Mouse (Mus musculus) lung, embryonic 14.5 days (tissue): Measurements from ENCODE around the gene Phtf2. TPM values are rescaled to one million over a fixed set of nuclear protein-coding genes. Genes with fewer than 3 reads are reported as not detected.

Source experiments
- ATAC-seq: fragments of 200-750 bp; cut with Nextera tagmentation; 2 replicates; pipeline ENCODE4 v1.8.0; 2017; ENCODE audit warnings: mild to moderate bottlenecking, moderate TSS enrichment, moderate library complexity; ENCODE audit not compliant: insufficient read depth
- DNase-seq: peaks from one replicate; pipeline ENCODE4 v3.0.0-alpha.2; 2015
- H3K27ac ChIP-seq: fragments of 300-500 bp; sonication (generic); 2 replicates; pipeline ENCODE4 v1.5.1; 2014; ENCODE audit warnings: low read depth, mild to moderate bottlenecking, moderate library complexity
- H3K27me3 ChIP-seq: fragments of 300-500 bp; sonication (generic); 2 replicates; pipeline ENCODE4 v1.6.1; 2014; ENCODE audit warnings: low read length, control low read depth; ENCODE audit not compliant: insufficient read depth
- H3K36me3 ChIP-seq: fragments of 300-500 bp; sonication (generic); 2 replicates; pipeline ENCODE4 v1.6.1; 2014; ENCODE audit warnings: control low read depth; ENCODE audit not compliant: insufficient read depth
- H3K4me1 ChIP-seq: fragments of 300-500 bp; sonication (generic); 2 replicates; pipeline ENCODE4 v1.6.1; 2014; ENCODE audit warnings: antibody characterized with exemption, control low read depth; ENCODE audit not compliant: insufficient read depth
- H3K4me2 ChIP-seq: fragments of 300-500 bp; sonication (generic); 2 replicates; pipeline ENCODE4 v1.6.1; 2014; ENCODE audit warnings: mild to moderate bottlenecking
- H3K4me3 ChIP-seq: fragments of 300-500 bp; sonication (generic); 2 replicates; pipeline ENCODE4 v1.5.1; 2014; ENCODE audit warnings: low read depth, low read length
- H3K9ac ChIP-seq: fragments of 300-500 bp; sonication (generic); 2 replicates; pipeline ENCODE4 v1.6.1; 2014
- H3K9me3 ChIP-seq: fragments of 300-500 bp; sonication (generic); 2 replicates; pipeline ENCODE4 v1.6.1; 2016; ENCODE audit warnings: low read depth, low read length, control low read depth
- CTCF ChIP-seq: IDR thresholded peaks from 2 replicates; pipeline ENCODE4 v1.5.1; 2016; ENCODE audit warnings: antibody characterized with exemption, low read depth
- WGBS: fragments of 180-500 bp; shearing (Covaris S2); extraction: QIAGEN DNeasy Blood & Tissue Kit; methylation state at CpG from one replicate; pipeline ENCODE4 v1.1.7; 2014; 5-methylcytosine and 5-hydroxymethylcytosine counted together
- polyA plus RNA-seq: library from polyadenylated mRNA; unstranded; fragments of >200 nt; fragmentation: Nextera tagmentation; extraction: Ambion mirVana; gene quantifications from 2 replicates; pipeline ENCODE4 v1.2.1, GENCODE M21; 2014

Gene Phtf2
- polyA plus RNA-seq, 1 experiment from 2014 or later = 12.4 TPM

DNA sequence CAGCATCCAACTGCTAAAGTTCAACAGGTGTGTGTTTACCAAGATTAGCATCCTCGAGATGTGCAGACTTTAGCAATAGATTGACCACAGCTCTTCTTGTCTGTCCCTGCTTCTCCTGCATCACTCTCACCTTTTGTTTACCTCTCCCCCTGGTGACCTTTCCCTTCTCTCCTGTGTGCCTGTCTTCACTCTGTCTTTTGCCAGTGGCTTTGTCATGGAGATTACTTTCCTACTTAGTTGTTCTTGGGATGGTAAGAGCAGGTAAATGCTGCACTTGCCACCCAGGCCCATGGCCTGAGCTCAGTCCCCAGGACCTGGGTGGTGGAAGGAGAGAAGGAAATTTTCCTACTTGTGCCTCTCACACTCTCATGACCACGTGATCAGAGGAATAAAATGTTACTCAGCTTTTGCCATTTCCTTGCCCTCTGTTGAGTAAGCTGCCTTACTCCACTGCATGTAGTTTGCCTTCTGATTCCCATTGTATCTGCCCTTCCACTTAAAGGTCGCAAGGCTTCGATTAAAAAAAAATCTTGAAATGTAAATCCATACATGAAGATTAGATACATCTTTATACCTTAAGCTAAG is 2.2 kb upstream of the Phtf2 start:
- Histone ChIP-seq H3K36me3 (peaks cover 7% of the 10 kb centered on the region; the same call in 1 of the 2 replicates), H3K27me3 (no peaks in the 10 kb centered on the region), H3K27ac (no peak overlapping the region), H3K4me1 (peaks cover 7% of the 10 kb centered on the region; the same call in 1 of the 2 replicates), H3K4me2 (peak overlapping the region; percentile 65), H3K9me3 (no peaks in the 10 kb centered on the region), H3K4me3 (no peak overlapping the region), H3K9ac (peak overlapping the region; percentile 26; the same call in 1 of the 2 replicates)
- DNase-seq = no peak
- WGBS = 67% methylated on average over 4 of the region's 4 CpGs
- TF ChIP-seq CTCF = no peak
- ATAC-seq = no peak

DNA sequence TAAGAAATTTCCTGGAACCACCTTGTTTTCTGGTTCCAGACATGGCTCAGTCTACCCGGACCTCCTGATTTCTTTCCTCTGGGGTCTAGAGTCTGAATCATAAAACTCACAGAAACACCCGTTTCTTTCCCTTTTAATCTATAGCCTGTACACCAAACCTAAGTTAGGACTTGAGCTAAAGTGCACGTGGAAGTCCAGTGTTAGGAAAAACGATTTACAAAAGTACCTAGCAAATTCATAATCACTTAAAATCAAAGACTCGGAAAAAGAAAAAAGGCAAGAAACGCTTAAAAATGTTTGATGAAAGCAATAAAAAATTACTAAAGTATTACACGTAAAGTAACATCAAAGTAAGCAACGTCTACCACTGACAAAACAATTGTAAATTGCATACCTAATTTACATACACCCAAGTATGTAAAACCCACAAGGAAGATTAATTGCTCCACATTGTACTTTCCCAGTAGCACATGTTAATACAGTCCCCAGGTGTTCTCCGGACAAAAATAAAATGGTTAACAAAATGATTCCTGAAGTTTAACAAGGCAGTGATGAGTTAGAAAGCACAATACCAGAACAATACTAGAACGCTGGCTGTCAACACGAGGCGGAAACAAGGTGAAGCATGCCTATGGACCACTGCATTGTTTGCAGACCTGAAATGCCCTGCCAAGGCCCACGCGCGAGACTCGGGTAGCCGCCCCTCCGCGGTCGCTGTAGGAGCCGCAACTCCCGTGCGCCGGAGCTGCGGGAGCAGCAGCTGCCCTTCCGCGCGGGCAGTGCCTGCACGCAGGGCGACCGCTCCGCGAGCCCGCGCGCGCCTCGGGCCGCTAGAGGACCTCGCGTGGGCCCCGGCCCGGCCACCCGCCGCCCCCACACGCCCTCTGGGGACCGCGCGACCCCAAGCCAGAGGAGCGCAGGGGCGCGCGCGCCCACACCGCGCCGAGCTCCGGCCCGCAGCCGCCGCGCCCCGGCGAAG is 838 bp downstream of the Phtf2 start:
- no peaks in the 10 kb centered on the region for H3K9me3 ChIP-seq
- TF ChIP-seq CTCF = no peak
- H3K4me3 ChIP-seq = peak overlapping the region; percentile 65
- peaks cover 7% of the 10 kb centered on the region; the same call in 1 of the 2 replicates for H3K4me1 ChIP-seq
- H3K36me3 ChIP-seq = 0 out of 2 replicates have a peak, but pooled peaks cover 3% of the 10 kb centered on the region
- ATAC-seq = peak; percentile 39
- peak overlapping the region; percentile 80 for H3K9ac ChIP-seq
- no peaks in the 10 kb centered on the region for H3K27me3 ChIP-seq
- H3K27ac ChIP-seq = peak overlapping the region; percentile 92
- peak overlapping the region; percentile 63 for H3K4me2 ChIP-seq
- peak; percentile 65 for DNase-seq
- WGBS = 1% methylated on average over 47 of the region's 64 CpGs

DNA sequence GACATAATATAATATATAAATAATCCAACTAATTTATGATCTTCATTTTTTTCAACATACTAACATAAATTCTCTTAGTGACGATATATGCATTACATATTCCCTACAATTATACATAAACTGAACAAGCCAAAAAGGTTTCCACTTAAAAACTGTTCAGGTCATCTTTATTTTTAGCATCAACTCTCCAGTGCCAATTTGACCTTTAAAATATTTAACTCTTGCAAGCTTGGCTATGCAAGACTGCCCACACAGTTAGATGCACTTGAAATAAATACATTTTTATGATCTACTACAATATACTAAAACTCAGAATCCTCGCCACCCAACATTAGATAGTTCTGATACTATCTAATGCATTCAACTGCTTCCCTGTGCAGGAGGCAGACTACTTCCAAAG is 1.5 kb downstream of the Phtf2 start:
- Histone ChIP-seq H3K27ac (no peak overlapping the region), H3K9me3 (no peaks in the 10 kb centered on the region), H3K36me3 (0 out of 2 replicates have a peak, but pooled peaks cover 1% of the 10 kb centered on the region), H3K4me2 (peak overlapping the region; percentile 63), H3K27me3 (no peaks in the 10 kb centered on the region), H3K4me1 (peaks cover 7% of the 10 kb centered on the region; the same call in 1 of the 2 replicates), H3K4me3 (peak overlapping the region; percentile 65), H3K9ac (peak overlapping the region; percentile 22; the same call in 1 of the 2 replicates)
- no peak for DNase-seq
- ATAC-seq = no peak
- 67% methylated on average over 2 of the region's 2 CpGs for WGBS
- no peak for TF ChIP-seq CTCF

DNA sequence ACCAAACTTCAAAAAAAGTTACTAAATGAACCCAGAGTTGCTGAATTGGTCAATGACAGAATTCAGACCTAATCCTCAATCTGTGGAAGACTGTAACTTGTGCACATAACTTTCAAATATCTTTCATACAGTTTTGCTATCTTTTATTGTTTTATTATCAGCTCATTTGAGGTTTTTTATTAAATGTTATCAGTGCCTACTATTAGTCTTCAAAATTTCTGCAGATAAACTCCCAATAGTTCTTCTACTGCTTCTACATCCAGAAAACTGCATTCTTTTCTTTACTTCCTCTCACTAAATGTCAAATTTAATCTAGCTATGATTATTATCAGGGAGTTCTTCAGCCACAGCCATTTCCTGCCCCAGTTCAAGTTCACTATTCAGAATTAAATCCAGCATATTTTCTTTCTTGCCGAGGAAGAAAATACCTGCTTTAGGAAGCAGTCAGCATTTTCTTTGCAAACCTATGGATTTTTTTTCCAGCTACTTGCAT is 4.9 kb downstream of the Phtf2 start:
- 64% methylated on average over 1 of the region's 1 CpGs for WGBS
- ATAC-seq (no peak), DNase-seq (no peak)
- Histone ChIP-seq H3K4me1 (no peaks in the 10 kb centered on the region), H3K9me3 (no peaks in the 10 kb centered on the region), H3K4me2 (no peak overlapping the region), H3K9ac (no peak overlapping the region), H3K4me3 (no peak overlapping the region), H3K27ac (no peak overlapping the region), H3K27me3 (no peaks in the 10 kb centered on the region), H3K36me3 (no peaks in the 10 kb centered on the region)
- TF ChIP-seq CTCF = no peak

DNA sequence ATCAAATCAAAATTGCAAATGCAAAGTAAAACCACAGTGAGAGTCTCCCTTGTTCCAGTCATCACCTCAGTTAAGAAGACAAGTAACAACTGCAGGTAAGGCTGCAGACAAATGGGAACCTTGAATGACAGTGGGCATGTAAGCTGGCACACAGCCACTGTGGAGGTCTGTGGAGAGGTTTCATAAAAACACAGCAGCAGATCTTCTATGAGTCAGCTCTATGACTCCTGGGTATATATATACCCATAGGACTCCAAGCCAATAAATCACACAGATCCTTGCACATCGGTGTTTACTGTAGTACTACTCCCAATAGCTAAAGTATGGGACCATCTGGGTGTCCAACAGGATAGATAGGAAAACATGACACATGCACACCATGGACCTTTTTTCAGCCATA is 8.8 kb downstream of the Phtf2 start:
- Histone ChIP-seq H3K27ac (no peak overlapping the region), H3K27me3 (no peaks in the 10 kb centered on the region), H3K4me1 (no peaks in the 10 kb centered on the region), H3K9me3 (no peaks in the 10 kb centered on the region), H3K9ac (no peak overlapping the region), H3K4me2 (no peak overlapping the region), H3K36me3 (no peaks in the 10 kb centered on the region), H3K4me3 (no peak overlapping the region)
- 86% methylated on average over 1 of the region's 1 CpGs for WGBS
- TF ChIP-seq CTCF = no peak
- DNase-seq = no peak
- no peak for ATAC-seq

DNA sequence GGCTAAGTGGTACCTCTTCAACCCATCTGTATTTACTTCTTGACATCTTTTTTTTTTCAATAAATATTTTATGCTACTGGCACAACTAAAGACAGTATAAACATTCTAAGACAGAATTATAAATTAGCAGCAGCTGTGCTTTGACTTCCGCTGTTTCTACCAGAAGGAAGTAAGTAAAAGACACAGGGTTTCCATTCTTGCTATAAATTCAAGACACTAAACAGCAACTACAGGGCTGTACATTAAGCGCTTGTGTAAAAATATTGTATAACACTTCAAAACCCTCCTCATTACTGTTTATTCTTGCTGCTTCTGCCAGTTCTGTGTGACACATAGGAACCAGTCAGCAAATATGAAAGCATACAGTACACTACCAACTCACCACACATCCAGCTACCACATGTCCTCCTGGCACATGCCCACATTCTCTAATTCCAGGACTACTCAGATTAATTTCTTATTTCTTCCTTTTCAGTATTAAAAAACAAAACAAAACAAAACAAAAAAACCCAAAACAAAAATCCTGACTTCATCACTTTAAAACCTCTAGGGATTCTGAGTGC is 16.6 kb downstream of the Phtf2 start:
- DNase-seq = peak; percentile 59

More for the DNA sequence above, 16.6 kb downstream of the Phtf2 start:
- no peaks in the 10 kb centered on the region for H3K27me3 ChIP-seq
- H3K9me3 ChIP-seq = no peaks in the 10 kb centered on the region
- 0 out of 2 replicates have a peak, but pooled peaks have one; percentile 31 for ATAC-seq
- H3K4me2 ChIP-seq = no peak overlapping the region
- H3K36me3 ChIP-seq = no peaks in the 10 kb centered on the region
- no peak overlapping the region for H3K9ac ChIP-seq
- WGBS = 50% methylated on average over 2 of the region's 2 CpGs
- TF ChIP-seq CTCF = no peak
- no peak overlapping the region for H3K4me3 ChIP-seq
- H3K4me1 ChIP-seq = peaks cover 5% of the 10 kb centered on the region; the same call in 1 of the 2 replicates
- no peak overlapping the region for H3K27ac ChIP-seq
